Mouse (Mus musculus): ENCODE results near the gene Mme. TPM values are rescaled to one million over a fixed set of nuclear protein-coding genes. Genes with fewer than 3 reads are reported as not detected.

Mme gene
- polyA plus RNA-seq (2014; fragmentation: Nextera tagmentation; extraction: Ambion mirVana) = 2.9 and 3.3 TPM in 2 replicates

GRCm38 (mm10) chr3:63241099-63241587 lies at the start of gene Mme:
TSS of gene Mme (plus strand) at chr3:63241537.
- Histone ChIP-seq H3K4me2 (ENCODE audit: low read length) (no peak within 1 kb of the TSS), H3K4me3 (replicated peaks; ENCODE audit: low read depth, low read length) (no peak within 1 kb of the TSS), H3K9ac (replicated peaks; ENCODE audit: low read length) (no peak within 1 kb of the TSS), H3K36me3 (ENCODE audit: control insufficient read depth, insufficient read depth, low read length) (no peaks in the 10 kb centered on the region), H3K9me3 (ENCODE audit: control insufficient read depth, low read length) (no peaks in the 10 kb centered on the region), H3K27ac (replicated peaks; ENCODE audit: low read depth, low read length) (no peak within 1 kb of the TSS), H3K27me3 (ENCODE audit: control insufficient read depth, insufficient read depth, low read length) (no peaks in the 10 kb centered on the region), H3K4me1 (ENCODE audit: control insufficient read depth, insufficient read depth, low read length) (no peaks in the 10 kb centered on the region)
- ATAC-seq (ENCODE audit: low FRiP score, low TSS enrichment) = no peak
- 85% methylated on average over 7 of the region's 7 CpGs for WGBS
- no peak for DNase-seq

GRCm38 (mm10) chr3:63196565-63196964 lies 44.8 kb upstream of the Mme start:
- WGBS = 82% methylated on average over 3 of the region's 3 CpGs
- ATAC-seq (ENCODE audit: low FRiP score, low TSS enrichment) = no peak

GRCm38 (mm10) chr3:63198026-63198425 lies 43.3 kb upstream of the Mme start:
- H3K4me3 ChIP-seq (replicated peaks; ENCODE audit: low read depth, low read length) = no peak overlapping the region
- no peak for DNase-seq
- no peak overlapping the region for H3K27ac ChIP-seq (replicated peaks; ENCODE audit: low read depth, low read length)
- H3K9ac ChIP-seq (replicated peaks; ENCODE audit: low read length) = no peak overlapping the region
- H3K4me1 ChIP-seq (ENCODE audit: control insufficient read depth, insufficient read depth, low read length) = no peaks in the 10 kb centered on the region
- no peaks in the 10 kb centered on the region for H3K27me3 ChIP-seq (ENCODE audit: control insufficient read depth, insufficient read depth, low read length)
- no peaks in the 10 kb centered on the region for H3K36me3 ChIP-seq (ENCODE audit: control insufficient read depth, insufficient read depth, low read length)
- 97% methylated on average over 2 of the region's 2 CpGs for WGBS
- no peaks in the 10 kb centered on the region for H3K9me3 ChIP-seq (ENCODE audit: control insufficient read depth, low read length)
- H3K4me2 ChIP-seq (ENCODE audit: low read length) = no peak overlapping the region
- no peak for ATAC-seq (ENCODE audit: low FRiP score, low TSS enrichment)

More at GRCm38 (mm10) chr3:63196565-63196964, 44.8 kb upstream of the Mme start:
- H3K9me3 ChIP-seq (ENCODE audit: control insufficient read depth, low read length) = no peaks in the 10 kb centered on the region
- H3K36me3 ChIP-seq (ENCODE audit: control insufficient read depth, insufficient read depth, low read length) = no peaks in the 10 kb centered on the region
- H3K27me3 ChIP-seq (ENCODE audit: control insufficient read depth, insufficient read depth, low read length) = no peaks in the 10 kb centered on the region
- no peaks in the 10 kb centered on the region for H3K4me1 ChIP-seq (ENCODE audit: control insufficient read depth, insufficient read depth, low read length)
- no peak overlapping the region for H3K4me3 ChIP-seq (replicated peaks; ENCODE audit: low read depth, low read length)
- H3K27ac ChIP-seq (replicated peaks; ENCODE audit: low read depth, low read length) = no peak overlapping the region
- no peak for DNase-seq
- H3K9ac ChIP-seq (replicated peaks; ENCODE audit: low read length) = no peak overlapping the region
- no peak overlapping the region for H3K4me2 ChIP-seq (ENCODE audit: low read length)

DNA sequence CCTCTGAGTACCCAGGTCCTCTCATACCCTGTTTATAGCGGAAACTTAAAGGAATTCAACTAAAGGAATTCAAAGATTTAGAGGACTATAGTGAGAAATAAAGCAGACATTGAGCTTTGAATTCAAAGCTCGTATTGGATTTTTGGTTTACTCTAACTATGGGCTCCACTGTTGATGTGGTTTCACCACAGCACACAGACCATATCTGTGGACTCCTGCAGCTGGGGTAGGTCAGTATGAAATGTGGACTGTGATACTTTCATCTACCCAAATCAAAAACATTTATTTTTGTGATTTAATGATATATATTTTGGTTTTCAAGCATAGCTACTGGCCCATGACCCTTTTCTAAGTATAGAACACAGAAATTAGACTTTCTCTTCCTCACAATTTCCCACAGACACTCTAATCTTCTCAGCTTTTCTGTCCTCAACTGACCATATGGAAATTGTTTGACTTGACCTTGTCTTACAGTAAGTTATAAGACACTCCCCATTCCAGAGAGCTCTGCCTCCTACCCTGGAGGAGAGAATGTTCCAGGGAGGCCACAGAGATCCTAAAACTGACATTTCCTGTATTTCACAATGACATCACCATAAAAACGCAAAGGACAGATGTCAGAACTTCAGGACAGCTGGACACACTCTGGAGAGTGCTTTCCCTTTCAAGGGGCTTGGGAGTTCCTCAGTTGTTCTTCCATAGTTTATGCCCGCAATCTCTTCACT lies 19.3 kb upstream of the Mme start:
- H3K9ac ChIP-seq (replicated peaks; ENCODE audit: low read length) = no peak overlapping the region
- no peaks in the 10 kb centered on the region for H3K9me3 ChIP-seq (ENCODE audit: control insufficient read depth, low read length)
- H3K4me1 ChIP-seq (ENCODE audit: control insufficient read depth, insufficient read depth, low read length) = 0 out of 2 replicates have a peak, but pooled peaks cover 4% of the 10 kb centered on the region
- H3K36me3 ChIP-seq (ENCODE audit: control insufficient read depth, insufficient read depth, low read length) = no peaks in the 10 kb centered on the region
- no peak overlapping the region for H3K4me3 ChIP-seq (replicated peaks; ENCODE audit: low read depth, low read length)
- DNase-seq (no peak), ATAC-seq (ENCODE audit: low FRiP score, low TSS enrichment) (no peak)
- no peak overlapping the region for H3K4me2 ChIP-seq (ENCODE audit: low read length)
- WGBS = 94% methylated on average over 4 of the region's 4 CpGs
- no peak overlapping the region for H3K27ac ChIP-seq (replicated peaks; ENCODE audit: low read depth, low read length)
- H3K27me3 ChIP-seq (ENCODE audit: control insufficient read depth, insufficient read depth, low read length) = no peaks in the 10 kb centered on the region

- H3K36me3 ChIP-seq (ENCODE audit: control insufficient read depth, insufficient read depth, low read length) = no peaks in the 10 kb centered on the region
- no peak overlapping the region for H3K4me3 ChIP-seq (replicated peaks; ENCODE audit: low read depth, low read length)
- ATAC-seq (ENCODE audit: low FRiP score, low TSS enrichment) (no peak), DNase-seq (peak; percentile 4)
- H3K9me3 ChIP-seq (ENCODE audit: control insufficient read depth, low read length) = no peaks in the 10 kb centered on the region
- 13% methylated on average over 1 of the region's 1 CpGs for WGBS
- no peak overlapping the region for H3K27ac ChIP-seq (replicated peaks; ENCODE audit: low read depth, low read length)
- H3K9ac ChIP-seq (replicated peaks; ENCODE audit: low read length) = no peak overlapping the region
- 0 out of 2 replicates have a peak, but pooled peaks cover 4% of the 10 kb centered on the region for H3K4me1 ChIP-seq (ENCODE audit: control insufficient read depth, insufficient read depth, low read length)
- H3K27me3 ChIP-seq (ENCODE audit: control insufficient read depth, insufficient read depth, low read length) = no peaks in the 10 kb centered on the region
- no peak overlapping the region for H3K4me2 ChIP-seq (ENCODE audit: low read length)
Measured at GRCm38 (mm10) chr3:63223676-63224075, 17.7 kb upstream of the Mme start.

DNA sequence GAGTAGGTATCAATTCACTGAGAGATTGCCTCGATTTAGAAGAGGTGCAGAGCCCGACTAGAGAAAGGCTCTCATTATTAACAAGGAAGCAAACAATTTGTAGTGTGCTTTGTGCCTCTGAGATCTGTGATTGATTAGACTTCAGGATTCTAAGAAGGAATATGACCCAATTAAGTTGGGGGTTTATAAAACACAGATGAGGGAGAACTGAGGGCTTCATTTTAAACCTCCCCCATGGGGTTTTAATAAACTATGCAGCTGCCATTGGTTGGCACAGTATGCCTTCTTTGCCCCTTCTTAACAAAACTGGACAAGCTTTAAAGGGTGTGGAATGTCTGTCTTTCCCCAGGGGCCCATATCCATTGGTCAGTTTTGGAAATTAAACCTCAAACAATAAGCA lies 5.4 kb upstream of the Mme start:
- no peaks in the 10 kb centered on the region for H3K4me1 ChIP-seq (ENCODE audit: control insufficient read depth, insufficient read depth, low read length)
- no peak for ATAC-seq (ENCODE audit: low FRiP score, low TSS enrichment)
- H3K4me2 ChIP-seq (ENCODE audit: low read length) = no peak overlapping the region
- no peak overlapping the region for H3K9ac ChIP-seq (replicated peaks; ENCODE audit: low read length)
- no peaks in the 10 kb centered on the region for H3K9me3 ChIP-seq (ENCODE audit: control insufficient read depth, low read length)
- H3K27me3 ChIP-seq (ENCODE audit: control insufficient read depth, insufficient read depth, low read length) = no peaks in the 10 kb centered on the region
- no peak for DNase-seq
- H3K36me3 ChIP-seq (ENCODE audit: control insufficient read depth, insufficient read depth, low read length) = no peaks in the 10 kb centered on the region
- no peak overlapping the region for H3K4me3 ChIP-seq (replicated peaks; ENCODE audit: low read depth, low read length)
- H3K27ac ChIP-seq (replicated peaks; ENCODE audit: low read depth, low read length) = no peak overlapping the region
- WGBS = 65% methylated on average over 2 of the region's 2 CpGs

DNA sequence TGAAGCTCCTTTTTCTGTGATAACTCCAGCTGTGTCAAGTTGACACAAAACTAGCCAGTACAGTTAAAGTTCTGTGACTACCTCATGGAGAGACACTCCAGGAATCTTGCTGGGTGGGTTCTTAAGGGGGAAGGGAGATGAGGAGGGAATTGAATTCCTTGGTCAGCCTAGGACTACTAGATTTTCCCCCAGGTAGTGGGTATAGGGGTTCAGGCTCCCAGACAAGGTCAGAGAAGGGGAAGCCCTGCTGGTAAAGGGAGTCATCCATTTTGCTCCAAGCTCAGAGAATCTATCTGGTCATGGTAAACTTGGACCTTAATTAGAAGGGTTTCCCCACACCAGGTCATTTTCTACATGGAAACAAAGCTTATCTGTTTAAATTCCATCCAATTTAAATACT lies 2.4 kb downstream of the Mme start:
- Histone ChIP-seq H3K9me3 (ENCODE audit: control insufficient read depth, low read length) (no peaks in the 10 kb centered on the region), H3K27ac (replicated peaks; ENCODE audit: low read depth, low read length) (no peak overlapping the region), H3K4me3 (replicated peaks; ENCODE audit: low read depth, low read length) (no peak overlapping the region), H3K27me3 (ENCODE audit: control insufficient read depth, insufficient read depth, low read length) (no peaks in the 10 kb centered on the region), H3K36me3 (ENCODE audit: control insufficient read depth, insufficient read depth, low read length) (no peaks in the 10 kb centered on the region), H3K4me2 (ENCODE audit: low read length) (no peak overlapping the region), H3K4me1 (ENCODE audit: control insufficient read depth, insufficient read depth, low read length) (no peaks in the 10 kb centered on the region), H3K9ac (replicated peaks; ENCODE audit: low read length) (no peak overlapping the region)
- ATAC-seq (ENCODE audit: low FRiP score, low TSS enrichment) (no peak), DNase-seq (no peak)

DNA sequence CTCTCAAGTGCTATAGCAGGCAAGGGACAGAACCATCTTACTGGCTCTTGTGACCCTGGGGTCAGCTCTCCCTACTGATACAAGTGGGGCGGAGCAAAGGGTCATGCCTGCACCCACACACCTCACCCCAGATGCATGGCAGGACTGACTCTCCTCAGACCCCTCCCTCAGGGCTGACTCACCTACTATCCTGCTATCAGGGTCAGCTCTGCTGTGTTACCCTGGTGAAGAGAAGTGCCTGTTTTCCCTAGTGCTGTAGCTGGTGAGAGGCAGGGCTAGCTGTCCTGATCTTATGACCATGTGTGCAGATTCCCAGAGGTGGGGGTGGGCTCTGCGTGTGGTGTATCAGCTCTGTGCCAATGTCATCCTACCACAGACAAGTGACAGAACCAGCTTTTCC lies 30.8 kb downstream of the Mme start:
- no peaks in the 10 kb centered on the region for H3K9me3 ChIP-seq (ENCODE audit: control insufficient read depth, low read length)
- WGBS = 88% methylated on average over 2 of the region's 2 CpGs
- H3K4me3 ChIP-seq (replicated peaks; ENCODE audit: low read depth, low read length) = no peak overlapping the region
- H3K36me3 ChIP-seq (ENCODE audit: control insufficient read depth, insufficient read depth, low read length) = no peaks in the 10 kb centered on the region
- no peaks in the 10 kb centered on the region for H3K4me1 ChIP-seq (ENCODE audit: control insufficient read depth, insufficient read depth, low read length)
- DNase-seq (no peak), ATAC-seq (ENCODE audit: low FRiP score, low TSS enrichment) (peak; percentile 62)
- no peaks in the 10 kb centered on the region for H3K27me3 ChIP-seq (ENCODE audit: control insufficient read depth, insufficient read depth, low read length)
- H3K4me2 ChIP-seq (ENCODE audit: low read length) = no peak overlapping the region
- H3K27ac ChIP-seq (replicated peaks; ENCODE audit: low read depth, low read length) = no peak overlapping the region
- no peak overlapping the region for H3K9ac ChIP-seq (replicated peaks; ENCODE audit: low read length)

DNA sequence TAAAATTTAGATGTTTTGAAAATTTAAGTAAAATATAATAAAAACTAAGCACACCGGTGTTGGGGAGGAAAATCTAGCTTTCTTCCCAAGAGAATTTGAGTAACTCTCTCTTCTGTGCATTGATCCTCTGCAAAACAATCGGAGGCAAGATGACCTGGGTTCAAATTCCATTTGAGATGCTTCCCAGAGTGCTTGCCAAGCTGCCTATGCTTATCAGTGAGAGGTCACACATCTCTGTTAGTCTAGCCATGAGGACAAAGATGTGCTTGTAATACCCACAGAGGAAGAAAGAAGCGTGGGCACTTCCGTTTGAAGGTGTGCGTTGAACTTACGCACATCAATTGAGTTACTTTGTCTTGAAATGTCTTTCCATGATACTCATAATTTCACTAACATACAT lies 53.0 kb downstream of the Mme start:
- Histone ChIP-seq H3K27me3 (ENCODE audit: control insufficient read depth, insufficient read depth, low read length) (peaks cover 15% of the 10 kb centered on the region), H3K9ac (replicated peaks; ENCODE audit: low read length) (no peak overlapping the region), H3K4me1 (ENCODE audit: control insufficient read depth, insufficient read depth, low read length) (peaks cover 6% of the 10 kb centered on the region; the same call in 1 of the 2 replicates), H3K36me3 (ENCODE audit: control insufficient read depth, insufficient read depth, low read length) (no peaks in the 10 kb centered on the region), H3K4me3 (replicated peaks; ENCODE audit: low read depth, low read length) (no peak overlapping the region), H3K27ac (replicated peaks; ENCODE audit: low read depth, low read length) (no peak overlapping the region), H3K4me2 (ENCODE audit: low read length) (no peak overlapping the region), H3K9me3 (ENCODE audit: control insufficient read depth, low read length) (no peaks in the 10 kb centered on the region)
- 81% methylated on average over 6 of the region's 6 CpGs for WGBS
- no peak for ATAC-seq (ENCODE audit: low FRiP score, low TSS enrichment)
- no peak for DNase-seq

All from midbrain, embryonic 14.5 days (tissue).